Mouse (Mus musculus): Measurements from ENCODE around the gene Krtap5-2.
A peak's percentile ranks its signal among the peaks of the same experiment; 100 is the strongest.
"Not testable (repeated sequence)": the region's sequence is repeated elsewhere in the genome, so short reads cannot be mapped to it uniquely, and the experiment has no call there.

Gene Krtap5-2

DNA sequence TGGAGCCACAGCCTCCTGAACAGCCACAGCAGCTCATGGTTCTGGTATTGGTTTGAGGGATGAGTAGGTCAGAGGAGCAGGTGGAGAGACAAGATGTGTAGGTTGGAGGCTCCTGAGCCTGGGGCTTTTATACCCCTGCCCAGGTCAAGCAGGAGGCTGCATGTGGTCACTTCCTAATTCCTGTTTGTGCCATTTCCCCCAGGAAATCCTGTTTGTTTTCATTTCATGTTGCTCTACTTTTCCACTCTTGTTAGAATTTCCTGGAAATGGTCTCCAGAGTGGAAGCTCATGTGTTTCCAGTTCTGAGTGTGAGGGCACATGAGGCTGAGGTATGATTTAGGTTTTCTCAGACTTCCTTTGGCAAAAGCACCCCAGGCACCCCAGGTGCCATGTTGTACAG lies at the start of gene Krtap5-2:
Gene Krtap5-2 (minus strand): TSS at position 101 of the 400 bp plus-strand sequence.
- DNase-seq (ENCODE audit: low spot score) = not testable (repeated sequence)

DNA sequence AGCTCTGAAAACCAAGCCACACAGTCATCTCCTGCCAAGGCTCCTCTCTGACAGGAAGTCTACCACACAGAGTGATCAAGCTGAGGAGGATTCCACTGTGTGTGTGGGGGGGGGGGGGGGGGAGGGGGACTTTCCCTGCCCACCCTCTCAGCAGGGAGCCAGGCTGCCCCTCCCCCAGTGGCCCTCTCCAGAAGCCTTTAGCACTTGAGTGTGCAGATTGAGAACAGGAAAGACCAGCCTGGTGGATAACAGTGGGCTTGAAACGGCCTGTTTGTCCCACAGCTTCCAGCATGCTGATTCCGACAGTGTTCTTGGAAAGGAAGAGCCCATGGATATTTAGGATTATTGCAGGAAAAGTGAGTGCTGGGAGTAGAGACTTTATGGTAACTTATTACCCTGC lies 48.7 kb upstream of the Krtap5-2 start:
- DNase-seq (ENCODE audit: low spot score) = peak; percentile 11

DNA sequence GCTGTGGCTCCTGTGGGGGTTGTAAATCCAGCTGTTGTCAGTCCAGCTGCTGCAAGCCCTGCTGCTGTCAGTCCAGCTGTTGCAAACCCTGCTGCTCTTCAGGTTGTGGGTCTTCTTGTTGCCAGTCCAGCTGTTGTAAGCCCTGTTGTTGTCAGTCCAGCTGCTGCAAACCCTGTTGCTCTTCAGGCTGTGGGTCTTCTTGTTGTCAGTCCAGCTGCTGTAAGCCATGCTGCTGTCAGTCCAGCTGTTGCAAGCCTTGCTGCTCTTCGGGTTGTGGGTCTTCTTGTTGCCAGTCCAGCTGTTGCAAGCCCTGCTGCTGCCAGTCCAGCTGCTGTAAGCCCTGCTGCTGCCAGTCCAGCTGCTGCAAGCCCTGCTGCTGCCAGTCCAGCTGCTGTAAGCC lies 36.3 kb upstream of the Krtap5-2 start:
- DNase-seq (ENCODE audit: low spot score) = not testable (repeated sequence)

DNA sequence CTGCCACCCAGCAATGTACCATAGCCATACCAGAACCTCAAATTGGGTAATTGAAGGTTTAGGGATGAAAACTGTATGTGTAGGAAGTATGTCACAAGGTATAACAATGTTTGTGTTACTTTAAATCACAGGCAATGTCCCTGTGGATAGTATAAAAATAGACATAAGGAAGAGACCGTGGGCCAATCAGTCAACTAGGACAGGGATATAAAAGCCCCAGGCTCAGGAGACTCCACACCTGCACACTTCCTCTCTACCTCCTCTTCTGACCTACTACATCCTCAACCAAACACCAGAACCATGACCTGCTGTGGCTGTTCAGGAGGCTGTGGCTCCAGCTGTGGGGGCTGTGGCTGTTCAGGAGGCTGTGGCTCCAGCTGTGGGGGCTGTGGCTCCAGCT lies 35.8 kb upstream of the Krtap5-2 start, which contains the start of gene Gm7579:
Gene Gm7579 (plus strand): TSS at position 301 of the 400 bp plus-strand sequence.
- DNase-seq (ENCODE audit: low spot score) = no peak

DNA sequence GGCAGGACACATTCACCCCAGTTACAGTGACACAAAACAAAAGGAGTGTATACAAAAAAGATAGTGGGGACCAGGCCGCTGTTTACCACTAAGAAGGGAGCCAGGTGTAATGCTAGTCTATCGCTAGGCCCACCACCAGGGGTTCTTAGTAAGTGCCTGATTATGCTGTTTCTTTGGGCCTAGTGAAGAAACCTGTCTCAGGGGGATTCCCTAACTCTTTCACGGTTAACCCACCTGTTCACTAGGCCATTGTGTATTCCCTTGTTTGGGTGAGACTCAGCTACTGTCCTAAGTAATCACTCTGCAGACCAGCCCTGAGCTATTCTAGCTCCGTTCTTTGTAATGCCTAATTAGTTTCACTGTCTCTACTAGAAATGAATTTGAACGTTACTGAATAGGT lies 31.1 kb upstream of the Krtap5-2 start:
- DNase-seq (ENCODE audit: low spot score) = not testable (repeated sequence)

DNA sequence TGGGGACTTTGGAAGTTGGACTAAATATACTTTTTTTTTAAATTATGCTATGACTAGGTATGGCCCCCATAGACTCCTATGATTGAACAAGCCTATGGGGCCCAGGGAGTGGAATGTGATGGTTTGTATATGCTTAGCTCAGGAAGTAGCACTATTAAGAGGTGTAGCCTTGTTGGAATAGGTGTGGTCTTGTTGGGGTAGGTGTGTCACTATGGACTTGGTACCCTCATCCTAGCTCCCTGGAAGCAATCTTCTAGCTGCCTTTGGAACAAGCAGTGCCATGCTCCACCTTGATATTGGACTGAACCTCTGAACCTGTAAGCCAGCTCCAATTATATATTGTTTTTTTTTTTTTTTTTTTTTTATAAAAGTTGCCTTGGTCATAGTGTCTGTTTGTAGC lies 29.7 kb upstream of the Krtap5-2 start:
- no peak for DNase-seq (ENCODE audit: low spot score)

DNA sequence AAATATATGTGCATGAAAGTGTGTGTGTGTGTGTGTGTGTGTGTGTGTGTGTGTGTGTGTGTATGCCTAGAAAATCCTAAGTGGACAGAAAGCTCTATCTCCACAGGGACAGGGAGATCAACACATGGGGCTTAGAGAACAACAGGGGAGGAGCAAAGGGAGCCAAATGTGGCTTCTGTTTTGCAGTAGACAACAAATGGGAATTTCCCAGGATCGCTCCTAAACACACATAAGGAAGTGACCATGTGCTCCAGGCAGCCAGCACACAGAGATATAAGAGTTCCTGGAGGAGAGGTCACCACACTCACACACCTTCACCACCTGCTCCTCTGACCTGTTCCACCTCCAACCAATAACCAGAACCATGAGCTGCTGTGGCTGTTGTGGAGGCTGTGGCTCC lies 25.3 kb upstream of the Krtap5-2 start, which contains the start of gene Krtap5-3:
Gene Krtap5-3 (plus strand): TSS at position 301 of the 400 bp plus-strand sequence.
- DNase-seq (ENCODE audit: low spot score) = no peak

DNA sequence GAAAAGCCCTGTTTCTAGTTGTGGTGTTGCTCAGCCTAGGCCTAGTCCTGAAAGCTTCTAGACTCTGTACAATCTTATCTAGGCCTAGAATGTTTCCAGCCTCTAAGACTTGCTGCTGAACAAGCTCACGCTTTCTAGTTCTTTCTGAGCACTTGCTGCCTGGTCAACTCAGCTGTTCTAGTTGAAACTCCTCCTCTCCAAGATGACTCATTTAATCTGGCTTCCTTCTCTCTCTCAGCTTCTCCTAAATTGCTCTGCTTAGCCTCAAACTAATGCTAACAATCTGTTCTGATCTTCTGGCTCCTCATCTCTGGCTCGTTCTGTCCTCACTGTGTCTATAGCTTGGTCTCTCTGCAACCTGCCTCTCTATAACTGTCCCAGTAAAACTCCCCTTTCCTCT lies 22.9 kb upstream of the Krtap5-2 start:
- no peak for DNase-seq (ENCODE audit: low spot score)

DNA sequence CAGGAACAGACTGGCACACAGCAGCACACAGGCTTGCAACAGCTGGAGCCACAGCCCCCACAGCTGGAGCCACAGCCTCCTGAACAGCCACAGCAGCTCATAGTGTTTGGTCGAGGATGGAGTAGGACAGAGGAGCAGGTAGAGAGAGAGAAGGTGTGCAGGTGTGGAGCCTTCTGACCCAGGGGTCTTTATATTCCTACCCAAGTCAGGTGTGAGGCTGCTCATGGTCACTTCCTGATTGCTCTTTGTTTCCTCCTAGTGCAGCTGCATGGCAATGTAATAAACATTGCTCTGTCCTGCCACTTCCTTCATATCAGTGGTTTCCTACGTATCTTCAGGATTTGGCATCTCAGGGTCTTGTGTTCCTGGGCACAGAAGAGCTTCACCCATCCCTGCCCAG lies 14.5 kb upstream of the Krtap5-2 start, which contains the start of gene Gm10153:
Gene Gm10153 (minus strand): TSS at position 101 of the 400 bp plus-strand sequence.
- no peak for DNase-seq (ENCODE audit: low spot score)

DNA sequence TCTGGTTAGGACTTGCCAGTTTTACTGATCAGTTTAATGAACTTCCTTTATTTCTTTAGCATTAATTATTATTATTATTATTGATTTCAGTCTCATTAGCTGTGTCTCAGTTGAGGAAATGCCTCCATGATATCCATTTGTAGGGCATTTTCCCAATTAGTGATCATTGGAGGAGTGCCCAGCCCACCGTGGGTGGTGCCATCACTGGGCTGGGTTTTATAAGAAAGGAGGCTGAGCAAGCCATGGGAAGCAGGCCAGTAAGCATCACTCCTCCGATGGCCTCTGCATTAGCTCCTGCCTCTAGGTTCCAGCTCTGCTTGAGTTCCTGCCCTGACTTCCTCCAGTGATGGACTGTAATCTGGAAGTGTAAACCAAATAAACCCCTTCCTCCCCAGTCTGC lies 12.4 kb upstream of the Krtap5-2 start:
- no peak for DNase-seq (ENCODE audit: low spot score)

DNA sequence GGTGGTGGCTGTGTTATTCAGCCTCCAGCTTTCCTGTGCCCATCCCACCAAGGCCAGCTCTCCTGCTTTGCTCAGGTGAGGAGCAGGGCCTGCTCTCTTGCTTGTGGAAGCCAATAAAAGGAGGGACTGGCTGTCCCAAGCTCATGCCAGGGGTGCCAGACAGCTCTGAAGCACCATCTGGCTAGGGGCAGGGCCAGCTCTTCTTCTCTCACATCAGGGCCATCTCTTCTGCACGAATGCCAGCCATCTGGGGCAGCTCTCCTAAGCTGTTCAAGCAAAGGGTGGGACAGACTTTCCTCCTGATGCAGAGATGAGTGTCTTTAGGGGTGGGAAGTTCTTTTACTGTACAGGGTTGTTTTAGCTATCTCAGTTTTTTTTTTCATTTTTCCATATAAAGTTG lies 5.2 kb upstream of the Krtap5-2 start:
- DNase-seq (ENCODE audit: low spot score) = no peak

DNA sequence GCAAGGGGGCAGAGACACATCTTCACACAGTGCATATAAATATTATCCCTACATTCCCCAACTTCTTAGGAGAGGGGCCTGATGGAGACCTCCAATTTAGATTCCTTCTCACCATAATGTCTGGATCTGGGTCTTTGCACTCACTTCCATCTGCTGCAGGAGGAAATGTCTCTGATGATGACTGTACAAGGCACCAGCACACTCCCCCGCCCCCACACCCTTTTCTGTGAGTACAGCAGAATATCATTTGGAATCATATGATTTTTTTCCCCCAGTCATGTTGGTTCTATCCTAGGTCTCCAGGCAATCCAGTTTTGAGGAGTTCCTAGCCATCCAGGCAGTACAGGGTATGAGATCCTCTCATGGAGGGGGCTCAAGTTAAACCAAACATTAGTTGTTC lies 2.9 kb upstream of the Krtap5-2 start:
- DNase-seq (ENCODE audit: low spot score) = no peak

DNA sequence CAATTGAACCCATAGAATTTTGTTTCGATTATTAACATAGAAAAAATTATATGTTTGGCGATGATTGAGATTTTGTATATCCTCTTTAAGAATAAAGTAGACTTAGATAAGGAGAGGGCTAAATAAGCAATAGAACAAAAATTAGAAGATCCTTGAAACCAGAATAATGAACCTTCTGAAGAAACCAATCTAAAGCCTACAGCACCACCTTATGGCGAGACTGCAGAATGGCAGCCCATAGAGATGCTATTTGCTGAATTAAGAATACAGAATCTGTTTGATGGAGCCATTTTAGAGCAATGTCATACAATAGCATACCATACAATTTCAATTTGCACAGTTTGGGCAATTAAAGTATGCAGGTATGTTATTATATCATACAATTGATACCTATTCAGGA lies 6.0 kb downstream of the Krtap5-2 start:
- DNase-seq (ENCODE audit: low spot score) = peak; percentile 74

DNA sequence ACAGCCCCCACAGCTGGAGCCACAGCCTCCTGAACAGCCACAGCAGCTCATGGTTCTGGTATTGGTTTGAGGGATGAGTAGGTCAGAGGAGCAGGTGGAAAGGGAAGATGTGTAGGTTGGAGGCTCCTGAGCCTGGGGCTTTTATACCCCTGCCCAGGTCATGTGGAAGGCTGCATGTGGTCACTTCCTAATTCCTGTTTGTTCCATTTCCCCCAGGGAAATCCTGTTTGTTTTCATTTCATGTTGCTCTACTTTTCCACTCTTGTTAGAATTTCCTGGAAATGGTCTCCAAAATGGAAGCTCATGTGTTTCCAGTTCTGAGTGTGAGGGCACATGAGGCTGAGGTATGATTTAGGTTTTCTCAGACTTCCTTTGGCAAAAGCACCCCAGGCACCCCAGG lies 10.2 kb downstream of the Krtap5-2 start, which contains the start of gene Gm4553:
Gene Gm4553 (minus strand): TSS at position 101 of the 400 bp plus-strand sequence.
- not testable (repeated sequence) for DNase-seq (ENCODE audit: low spot score)

DNA sequence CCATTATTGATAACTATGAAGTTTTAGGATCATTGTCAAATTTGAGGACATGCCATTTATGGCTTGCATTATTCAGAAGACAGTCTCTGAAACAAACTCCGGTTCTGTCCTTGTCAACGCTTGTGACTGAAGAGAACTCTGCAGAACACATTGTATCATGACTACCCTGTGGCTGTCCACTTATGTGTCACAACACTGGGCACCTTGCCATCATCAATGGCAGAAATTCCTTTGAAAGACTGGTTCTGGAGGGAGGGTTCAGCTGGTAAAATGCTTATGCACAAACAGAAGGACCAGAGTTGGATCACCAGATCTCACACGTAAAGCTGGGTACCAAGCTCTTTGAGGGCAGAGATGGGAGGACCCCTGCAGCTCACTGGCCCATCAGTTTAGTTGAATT lies 16.4 kb downstream of the Krtap5-2 start:
- DNase-seq (ENCODE audit: low spot score) = no peak

DNA sequence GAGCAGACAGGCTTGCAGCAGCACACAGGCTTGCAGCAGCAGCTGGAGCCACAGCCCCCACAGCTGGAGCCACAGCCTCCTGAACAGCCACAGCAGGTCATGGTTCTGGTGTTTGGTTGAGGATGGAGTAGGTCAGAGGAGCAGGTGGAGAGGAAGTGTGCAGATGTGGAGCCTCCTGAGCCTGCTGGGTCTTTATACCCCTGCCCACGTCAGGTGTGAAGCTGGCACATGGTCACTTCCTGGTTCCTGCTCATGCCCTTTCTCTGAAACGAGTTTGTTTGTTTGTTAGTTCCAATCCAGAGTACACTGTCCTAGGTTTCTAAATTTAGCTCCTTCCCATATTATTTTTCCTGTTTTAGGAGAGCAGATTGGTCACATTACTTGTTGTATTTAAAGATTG lies 18.8 kb downstream of the Krtap5-2 start, which contains the start of gene Gm29735:
Gene Gm29735 (minus strand): TSS at position 101 of the 400 bp plus-strand sequence.
- not testable (repeated sequence) for DNase-seq (ENCODE audit: low spot score)

DNA sequence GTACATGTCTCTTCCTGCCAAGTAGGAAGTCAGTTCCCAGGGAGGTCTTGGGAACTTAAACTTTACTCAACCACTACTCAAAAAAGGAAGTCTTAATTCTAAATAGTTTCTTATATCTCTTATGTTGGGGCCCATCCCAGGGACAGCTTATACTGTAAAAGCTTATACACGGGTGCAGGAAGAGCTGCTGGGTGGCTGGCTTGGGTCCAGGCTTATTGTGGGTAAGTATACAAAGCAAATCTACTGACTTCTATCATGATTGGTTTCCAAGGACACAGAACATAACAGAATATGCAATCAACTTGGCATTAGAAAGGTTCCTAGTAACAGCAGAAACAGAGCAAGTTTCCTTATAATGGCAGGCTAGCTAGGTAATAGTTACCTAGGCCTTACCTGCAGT lies 20.5 kb downstream of the Krtap5-2 start:
- no peak for DNase-seq (ENCODE audit: low spot score)

DNA sequence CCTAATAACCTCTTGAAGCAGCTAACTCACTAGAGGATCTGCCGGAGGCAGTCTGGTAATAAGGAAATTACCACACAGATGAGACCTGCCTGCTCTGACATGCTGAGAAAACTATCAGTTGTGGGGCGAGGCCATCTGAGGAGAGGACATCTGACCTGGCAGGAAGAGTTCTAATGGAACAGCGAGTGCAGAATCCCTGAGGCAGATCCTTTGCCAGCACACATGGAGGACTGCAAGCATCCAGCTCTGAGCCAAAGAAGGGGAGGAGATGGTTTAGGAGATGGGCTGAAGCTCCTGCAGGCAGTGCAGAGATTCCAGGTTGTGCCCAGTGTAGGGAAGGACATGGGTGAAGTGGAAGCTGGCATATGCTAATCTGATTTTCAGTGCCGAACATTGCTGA lies 23.6 kb downstream of the Krtap5-2 start:
- DNase-seq (ENCODE audit: low spot score) = no peak

DNA sequence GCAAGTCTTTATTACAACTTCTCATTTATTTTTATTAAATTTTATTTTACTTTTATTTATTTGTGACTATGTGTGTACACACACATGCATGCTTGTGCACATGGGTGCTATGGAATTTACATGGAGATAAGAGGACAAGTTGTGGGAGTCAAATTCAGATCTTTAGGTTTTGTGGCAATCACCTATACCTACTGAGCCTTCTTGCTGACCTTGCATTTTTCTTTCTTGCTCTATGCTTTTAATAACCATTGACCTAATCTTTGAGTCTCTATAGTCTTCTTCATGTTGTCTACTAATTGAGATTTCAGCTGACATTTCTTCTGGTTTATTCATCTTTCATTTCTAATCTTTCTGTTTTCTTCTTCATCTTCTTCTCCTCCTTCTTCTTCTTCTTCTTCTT lies 27.2 kb downstream of the Krtap5-2 start:
- no peak for DNase-seq (ENCODE audit: low spot score)

DNA sequence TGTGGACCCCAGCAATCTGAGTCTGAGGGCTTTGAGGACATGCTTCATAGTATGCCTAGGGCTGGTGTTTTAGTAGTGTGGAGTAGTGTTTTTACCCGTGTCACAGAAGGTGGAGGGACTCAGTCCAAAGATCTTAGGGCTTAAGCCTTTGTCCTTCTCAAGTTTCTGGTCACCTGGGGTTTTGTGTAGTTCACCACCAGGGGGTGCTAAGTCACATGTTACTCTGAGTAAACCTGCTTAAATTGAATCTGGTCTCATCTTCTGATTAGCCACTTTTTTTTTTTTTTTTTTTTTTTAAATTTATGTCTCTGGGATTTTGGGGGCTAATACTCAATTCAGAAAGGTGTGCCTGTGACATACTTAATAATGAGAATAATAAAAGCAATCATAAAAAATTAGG lies 29.8 kb downstream of the Krtap5-2 start:
- DNase-seq (ENCODE audit: low spot score) = peak; percentile 85

DNA sequence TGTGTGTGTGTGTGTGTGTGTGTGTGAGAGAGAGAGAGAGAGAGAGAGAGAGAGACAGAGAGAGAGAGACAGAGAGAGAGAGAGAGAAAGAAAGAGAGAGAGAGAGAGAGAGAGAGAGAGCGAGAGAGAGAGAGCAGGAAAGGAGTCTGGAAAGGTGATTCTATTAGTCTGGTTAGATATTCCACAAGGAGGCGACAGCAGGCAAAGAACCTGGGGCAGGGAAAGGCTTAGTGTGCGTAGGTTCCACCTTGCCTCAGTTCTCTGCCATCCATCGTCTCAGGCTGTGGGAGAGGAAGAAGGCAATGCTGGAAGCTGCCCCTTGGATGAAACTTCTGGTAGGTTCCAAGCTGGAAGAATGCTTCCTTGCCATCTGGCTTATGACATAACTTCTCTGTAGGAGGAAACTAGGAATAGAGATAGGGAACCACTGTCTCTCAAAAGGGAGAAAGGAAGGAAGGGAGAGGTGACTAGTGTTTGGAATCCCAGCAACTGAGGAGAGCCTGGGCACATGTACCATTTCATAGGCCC lies 30.3 kb downstream of the Krtap5-2 start:
- no peak for DNase-seq (ENCODE audit: low spot score)

DNA sequence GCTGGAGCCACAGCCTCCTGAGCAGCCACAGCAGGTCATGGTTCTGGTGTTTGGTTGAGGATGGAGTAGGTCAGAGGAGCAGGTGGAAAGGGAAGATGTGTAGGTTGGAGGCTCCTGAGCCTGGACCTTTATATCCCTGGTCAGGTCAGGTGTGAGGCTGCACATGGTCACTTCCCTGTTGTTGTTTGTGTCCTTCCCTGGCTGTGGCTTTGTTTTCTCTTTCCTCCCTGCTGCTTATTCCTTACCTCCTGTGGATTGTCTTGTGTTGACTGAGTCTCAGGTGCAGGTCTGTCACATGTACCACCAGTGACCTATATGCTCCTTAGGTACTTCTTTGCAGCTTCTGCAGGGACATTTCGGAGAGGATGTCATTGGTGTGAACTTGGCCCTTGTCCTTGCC lies 31.3 kb downstream of the Krtap5-2 start, which contains the start of gene Gm45337:
Gene Gm45337 (minus strand): TSS at position 101 of the 400 bp plus-strand sequence.
- no peak for DNase-seq (ENCODE audit: low spot score)

DNA sequence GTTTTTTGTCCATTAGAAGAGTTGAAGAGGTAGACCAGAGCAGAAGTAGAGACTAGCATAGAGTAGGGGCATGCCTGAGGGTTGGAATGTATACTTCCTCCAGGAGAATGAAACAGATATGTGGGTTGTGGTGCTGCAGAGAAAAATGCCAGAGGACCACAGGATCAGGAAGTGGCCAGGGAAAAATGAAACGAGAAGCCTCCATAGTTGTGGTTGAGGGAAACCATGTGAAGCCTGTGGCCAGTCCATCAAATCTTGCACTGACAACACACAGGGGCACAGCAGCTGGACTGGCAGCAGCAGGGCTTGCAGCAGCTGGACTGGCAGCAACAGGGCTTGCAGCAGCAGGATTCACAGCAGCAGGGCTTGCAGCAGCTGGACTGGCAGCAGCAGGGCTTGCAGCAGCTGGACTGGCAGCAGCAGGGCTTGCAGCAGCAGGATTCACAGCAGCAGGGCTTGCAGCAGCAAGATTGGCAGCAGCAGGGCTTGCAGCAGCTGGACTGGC lies 32.2 kb downstream of the Krtap5-2 start:
- DNase-seq (ENCODE audit: low spot score) = not testable (repeated sequence)

DNA sequence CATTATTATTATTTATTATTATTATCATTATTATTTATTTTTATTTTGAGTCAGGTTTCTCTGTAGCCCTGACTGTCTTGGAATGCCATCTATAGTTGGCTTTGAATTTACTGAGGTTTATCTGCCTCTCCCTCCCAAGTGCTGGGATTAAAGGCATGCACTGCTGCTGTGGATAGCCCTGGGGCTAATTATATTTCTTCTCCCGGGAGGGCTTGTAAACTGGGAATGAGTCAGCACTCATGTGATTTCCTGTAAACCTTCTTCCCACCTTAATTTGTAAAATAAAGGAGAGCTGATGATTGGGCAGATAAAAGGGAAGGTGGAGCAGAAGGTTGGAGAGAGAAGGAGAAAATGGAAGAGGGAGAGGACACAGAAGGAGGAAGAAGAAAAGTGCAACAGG lies 35.1 kb downstream of the Krtap5-2 start:
- DNase-seq (ENCODE audit: low spot score) = no peak

Measured in embryo, embryonic 10 days (tissue).